Mouse (Mus musculus) adrenal gland, adult 18-20 months (tissue): ENCODE measurements around the gene Musk. TPM values are rescaled to one million over a fixed set of nuclear protein-coding genes. Genes with fewer than 3 reads are reported as not detected.
"Not testable (repeated sequence)": the region's sequence is repeated elsewhere in the genome, so short reads cannot be mapped to it uniquely, and the experiment has no call there.

Source experiments
- DNase-seq, 2 experiments: peaks; one replicate each; pipeline ENCODE4 v3.0.0; 2021 to 2022; ENCODE audit warnings: low spot score in 2 of 2
- long read RNA-seq, 2 experiments: library from polyadenylated mRNA; stranded (forward); transcript quantifications; one replicate each; pipeline ENCODE4 v2.0.0; 2021
- total RNA-seq, 2 experiments: library from RNA; stranded (reverse); gene quantifications; 1 replicate in 1 of 2; 2 replicates in 1 of 2; pipeline ENCODE4 v1.2.3; 2021

The Musk gene
- under 1 TPM; 0.46 to 0.80 TPM for total RNA-seq
- long read RNA-seq, experiment 1: 0 reads
- long read RNA-seq, experiment 2, partial matches to known transcripts: 1 of 1 reads
- long read RNA-seq, experiment 2, other reads (novel, unspliced or antisense): 0 of 1 reads

DNA sequence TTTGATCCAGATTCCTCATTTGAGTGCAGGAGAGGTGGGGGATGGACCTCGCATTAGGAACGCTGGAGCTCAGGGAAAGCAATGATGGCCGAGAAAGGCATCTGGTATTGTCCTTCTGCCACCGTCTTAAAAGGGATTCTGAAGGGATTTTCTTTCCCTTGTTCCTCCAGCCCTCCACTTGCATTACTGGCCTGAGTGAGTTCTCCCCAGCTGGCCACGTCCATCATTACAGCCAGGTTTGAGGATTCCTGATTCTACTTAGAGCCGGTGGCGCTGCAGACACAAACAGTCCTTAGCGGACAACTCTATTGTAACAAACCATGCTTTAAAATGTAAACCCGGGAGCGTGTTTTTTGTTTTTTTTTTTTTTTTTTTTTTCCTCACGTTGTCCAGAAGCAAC, at the start of gene Musk:
Musk (plus strand) TSS at position 274 of the 400 bp plus-strand sequence.
- no peak for DNase-seq

GRCm38 (mm10) chr4:58240416-58240815, 45.3 kb upstream of the Musk start:
- no peak for DNase-seq

DNA sequence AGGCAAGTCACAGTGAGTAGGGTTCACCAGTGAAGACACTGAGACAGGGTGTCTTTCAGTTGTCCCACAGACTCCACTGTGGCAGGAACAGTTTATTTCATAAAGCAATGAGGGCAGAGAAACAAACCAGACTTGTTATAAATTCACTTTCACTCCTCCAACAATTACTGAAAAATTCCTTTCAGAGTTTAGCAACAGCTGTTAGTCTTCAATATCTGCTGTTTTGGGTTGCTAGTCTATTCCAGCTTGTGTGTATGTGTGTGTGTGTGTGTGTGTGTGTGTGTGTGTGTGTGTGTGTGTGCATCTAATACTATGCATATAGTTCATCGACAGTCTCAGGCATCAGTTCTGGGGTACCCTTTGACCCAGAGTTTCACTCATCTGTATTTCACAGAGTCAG, 40.2 kb upstream of the Musk start:
- no peak for DNase-seq

GRCm38 (mm10) chr4:58252381-58252780, 33.4 kb upstream of the Musk start:
- no peak for DNase-seq

DNA sequence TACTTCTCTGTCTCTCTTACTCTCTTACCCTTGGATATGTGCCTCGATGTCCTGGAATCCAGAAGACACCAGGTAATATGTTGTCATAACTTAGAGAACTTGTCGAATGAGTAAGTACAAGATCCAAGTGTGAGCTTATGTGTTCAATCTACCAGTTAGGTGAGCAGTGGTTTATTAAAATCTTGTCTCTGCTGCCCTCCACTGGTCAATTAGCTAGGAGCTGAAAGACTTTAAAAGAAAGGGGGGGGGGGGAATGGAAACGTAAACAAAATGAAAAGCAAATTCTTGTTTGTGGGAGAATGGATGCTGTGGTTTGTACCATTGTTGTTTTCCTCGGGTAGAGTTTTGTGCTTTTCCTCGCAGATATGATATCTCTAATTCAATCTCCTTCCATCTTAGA, 32.4 kb upstream of the Musk start:
- peak; percentile 23 to 26 for DNase-seq

DNA sequence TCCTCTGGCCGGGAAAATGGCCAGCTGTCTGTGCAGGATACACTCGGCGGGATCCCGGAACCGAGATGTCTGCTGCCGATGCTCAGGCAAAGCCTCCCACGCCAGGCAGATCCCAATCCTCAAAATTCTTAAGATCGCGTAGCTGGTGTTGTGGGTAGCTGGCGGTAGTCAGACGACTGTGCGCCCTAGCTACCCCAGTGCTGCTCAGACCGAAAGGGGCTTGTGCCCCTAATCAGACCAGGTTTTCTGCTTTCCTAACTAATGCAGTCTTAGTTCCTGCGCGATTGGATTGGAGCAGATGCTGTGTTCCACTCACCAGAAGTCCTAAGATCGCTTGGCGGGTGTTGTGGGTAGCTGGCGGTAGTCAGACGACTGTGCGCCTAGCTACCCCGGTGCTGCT, 25.0 kb upstream of the Musk start:
- not testable (repeated sequence) for DNase-seq

DNA sequence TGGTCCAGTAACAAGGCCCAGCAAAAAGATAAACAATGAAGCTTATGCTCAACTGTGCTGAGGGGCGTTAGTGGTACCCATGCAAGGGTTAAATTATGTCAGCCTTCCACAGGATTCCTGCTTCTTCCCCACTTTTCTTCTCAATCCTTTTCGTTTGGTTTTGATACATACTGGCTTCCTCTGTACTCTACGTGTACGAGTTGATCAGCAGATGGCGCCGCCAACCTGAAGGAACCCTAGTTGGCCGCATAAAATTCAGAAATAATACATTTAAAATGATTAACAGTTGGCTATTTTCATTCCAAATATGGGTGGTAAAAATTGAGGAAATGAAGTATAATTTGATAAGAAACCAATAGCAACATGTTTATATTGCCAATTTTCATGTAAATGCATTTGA, 19.5 kb upstream of the Musk start:
- peak; percentile 14 to 41 for DNase-seq

GRCm38 (mm10) chr4:58268897-58269542, 16.7 kb upstream of the Musk start:
- DNase-seq: no peak

DNA sequence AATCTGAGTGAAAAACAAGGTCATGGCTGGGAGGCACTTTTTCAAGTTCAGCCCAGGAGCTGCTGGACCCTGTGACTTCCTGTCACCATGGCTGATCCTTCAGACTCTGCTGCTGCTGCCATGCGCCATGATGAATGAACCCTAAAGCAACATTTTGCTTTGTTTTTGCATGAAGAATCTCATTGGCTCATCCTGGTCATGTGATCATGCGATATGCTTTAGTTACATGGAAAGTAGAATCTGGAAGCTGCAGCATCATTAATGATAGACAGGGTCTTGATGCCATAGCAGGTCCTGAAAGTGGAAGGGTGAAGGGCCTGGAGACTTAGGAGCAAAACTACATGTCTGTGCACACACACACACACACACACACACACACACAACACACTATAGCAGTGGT, 15.8 kb upstream of the Musk start:
- no peak for DNase-seq

DNA sequence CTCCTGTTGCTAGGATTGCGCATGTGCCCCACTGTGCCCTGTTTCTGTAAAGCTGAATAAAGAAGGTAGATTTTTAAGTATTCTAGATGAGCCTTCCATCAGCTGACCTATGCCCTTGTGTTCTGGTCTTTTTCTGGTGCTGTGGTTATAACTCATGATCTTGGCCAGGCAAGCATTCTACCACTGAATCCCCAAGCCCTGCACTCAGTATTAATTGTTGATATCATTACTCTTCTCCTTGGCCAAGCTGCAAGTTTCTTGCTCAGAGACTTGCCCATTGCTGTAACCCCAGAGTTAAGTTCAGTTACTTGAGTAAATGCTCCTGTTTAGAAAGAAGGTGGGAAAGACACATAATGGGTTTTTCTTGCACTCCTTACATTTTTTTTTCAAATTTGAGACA, 14.8 kb upstream of the Musk start:
- no peak for DNase-seq

GRCm38 (mm10) chr4:58271504-58272162, 14.1 kb upstream of the Musk start:
- DNase-seq: no peak

- no peak for DNase-seq
These were observed 10.4 kb upstream of the Musk start for GRCm38 (mm10) chr4:58275261-58275895.

- peak in 1 of 2 experiments; percentile 23 for DNase-seq
These were observed 7.4 kb upstream of the Musk start for GRCm38 (mm10) chr4:58278368-58278767.

- DNase-seq: no peak
These were observed 5.6 kb upstream of the Musk start for GRCm38 (mm10) chr4:58280121-58280520.

DNA sequence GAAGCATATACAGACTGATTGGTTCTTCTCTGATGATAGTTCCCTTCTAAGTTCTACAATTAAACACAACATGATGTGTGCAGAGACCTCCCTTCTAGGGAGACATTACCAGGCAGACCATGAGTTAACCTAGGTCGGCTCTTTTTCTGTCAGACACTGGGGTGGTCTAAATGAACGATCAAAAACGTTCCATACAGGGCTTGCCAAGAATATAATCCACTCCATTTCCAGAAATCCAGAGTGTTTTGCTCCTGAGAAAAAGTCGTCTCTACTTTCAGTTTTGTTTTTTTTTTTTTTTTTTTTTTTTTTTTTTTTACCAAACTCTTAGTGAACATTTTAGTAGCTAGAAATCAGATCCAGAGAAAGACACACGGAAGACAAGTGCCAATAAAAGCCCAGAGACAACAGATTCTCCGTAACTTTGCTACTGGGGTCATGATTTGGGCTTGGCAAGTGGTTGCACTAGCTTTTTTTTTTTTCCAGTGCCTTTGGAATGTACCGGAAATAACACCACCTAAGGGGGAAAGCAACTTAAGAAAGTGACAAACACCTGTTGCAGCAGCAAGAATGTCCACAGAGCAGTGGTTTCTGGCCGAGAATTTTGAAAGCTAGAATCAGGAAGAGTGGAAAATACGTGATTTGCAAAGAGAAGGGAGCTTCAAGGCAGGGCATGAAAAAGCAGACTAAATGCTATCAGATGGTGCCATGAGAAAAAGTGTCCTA, 769 bp downstream of the Musk start:
- no peak for DNase-seq

GRCm38 (mm10) chr4:58288753-58289152, 3.0 kb downstream of the Musk start:
- DNase-seq: no peak

GRCm38 (mm10) chr4:58291828-58292227, 6.1 kb downstream of the Musk start:
- no peak for DNase-seq

DNA sequence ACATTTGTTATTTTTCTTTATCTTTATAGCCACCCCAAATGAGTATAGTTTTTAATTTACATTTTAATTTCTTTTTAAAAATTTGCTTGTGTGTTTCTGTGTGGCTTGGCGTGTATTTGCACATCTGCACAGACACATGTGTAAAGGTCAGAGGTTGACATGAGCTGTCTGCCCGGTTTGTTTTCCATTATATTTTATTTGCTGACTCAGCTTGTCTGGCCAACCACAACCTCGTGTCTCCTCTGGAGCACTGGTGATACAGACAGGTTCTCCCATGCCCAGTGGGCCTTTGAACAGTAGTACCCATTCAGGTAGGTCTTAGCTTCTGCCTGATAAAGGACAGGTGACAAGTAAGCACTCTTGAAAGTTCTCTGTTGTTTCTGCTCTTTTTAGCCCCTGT, 7.3 kb downstream of the Musk start:
- no peak for DNase-seq

DNA sequence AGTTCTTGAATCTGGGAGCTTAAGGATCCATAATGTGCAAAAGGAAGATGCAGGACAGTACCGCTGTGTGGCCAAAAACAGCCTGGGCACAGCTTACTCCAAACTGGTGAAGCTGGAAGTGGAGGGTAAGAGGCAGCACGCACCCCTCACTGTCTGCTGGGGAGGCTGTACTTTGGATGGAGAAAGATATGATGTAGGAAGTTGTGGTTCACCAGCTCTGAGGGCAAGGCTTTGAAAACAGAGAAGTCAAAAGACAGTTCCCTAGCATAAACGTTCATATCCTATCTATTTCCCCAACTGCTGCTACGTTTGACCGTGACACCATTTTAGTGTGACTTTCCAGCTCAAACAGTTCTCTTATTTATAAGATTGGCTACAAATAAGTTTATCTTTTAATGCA, 18.1 kb downstream of the Musk start:
- no peak for DNase-seq

GRCm38 (mm10) chr4:58304564-58304963, 18.8 kb downstream of the Musk start:
- DNase-seq: no peak

DNA sequence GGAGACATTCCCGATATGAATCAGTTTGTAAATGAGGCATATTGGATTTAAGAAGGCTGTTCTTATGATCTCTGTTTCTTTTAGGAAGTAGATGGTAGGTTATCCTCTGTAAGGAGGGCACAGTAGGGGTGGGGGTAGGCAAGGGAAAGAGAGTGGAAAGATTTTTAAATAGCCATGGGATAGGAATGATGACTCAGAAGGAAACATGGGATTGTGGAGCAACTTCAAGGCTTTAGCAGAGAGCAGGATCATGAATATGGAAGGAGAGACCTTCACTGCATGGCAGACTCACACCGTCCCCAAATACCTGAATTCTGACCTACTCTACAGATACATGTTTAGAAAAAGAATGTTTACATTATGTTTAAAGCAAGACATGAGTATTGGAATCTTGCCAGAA, 21.7 kb downstream of the Musk start:
- no peak for DNase-seq

DNA sequence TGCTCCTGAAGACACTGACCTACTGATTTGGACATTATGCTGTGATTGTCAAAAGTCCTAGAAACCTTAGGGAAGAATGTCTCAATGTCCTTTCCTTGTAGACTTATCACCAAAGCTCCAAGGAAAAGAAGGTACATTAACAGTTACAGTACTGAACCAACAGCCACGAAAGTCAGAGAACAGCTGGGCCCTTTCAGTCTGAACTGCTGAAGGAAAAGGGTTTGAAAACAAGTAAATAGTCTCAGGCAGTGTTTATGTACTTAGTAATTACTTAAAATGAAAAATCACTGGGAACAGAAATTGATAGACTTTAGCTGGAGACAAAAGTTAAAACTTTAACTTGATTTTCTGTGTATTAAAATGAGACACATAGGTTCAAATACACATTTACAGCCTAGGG, 27.6 kb downstream of the Musk start:
- no peak for DNase-seq
